Mouse (Mus musculus) cerebellum, adult 2 months (tissue): ENCODE results near the gene Btnl9.

Experiments used
- CTCF ChIP-seq: fragments of 200-500 bp; IDR thresholded peaks from 2 replicates; pipeline ENCODE4 v1.5.1; 2011; ENCODE audit warnings: low read depth, mild to moderate bottlenecking, control low read depth, low read length, moderate library complexity, borderline replicate concordance; ENCODE audit not compliant: insufficient read depth
- POLR2A ChIP-seq: fragments of 200-500 bp; IDR thresholded peaks from 2 replicates; pipeline ENCODE4 v1.6.1; 2011; ENCODE audit warnings: low read length, control low read depth, borderline replicate concordance; ENCODE audit not compliant: insufficient read depth

DNA sequence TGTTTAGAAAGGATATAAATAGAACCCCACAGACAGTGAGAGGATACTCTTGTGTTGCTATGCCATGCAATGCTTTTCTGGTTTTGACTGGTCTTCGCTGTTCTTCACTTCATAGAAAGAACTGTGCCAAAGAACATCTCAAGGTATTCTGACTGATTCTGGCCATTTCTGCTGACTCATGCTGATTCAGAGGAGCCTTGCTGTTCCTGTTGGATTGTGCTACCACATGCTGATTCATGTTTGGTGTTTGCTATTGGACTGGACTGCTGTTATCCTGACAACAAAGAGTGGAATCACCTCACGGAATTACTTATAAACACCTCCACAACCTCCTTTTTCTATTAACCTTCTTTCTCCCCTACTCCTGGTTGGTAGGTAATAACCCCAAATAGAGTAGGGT, 62.8 kb downstream of the Btnl9 start:
- TF ChIP-seq CTCF (no peak), POLR2A (no peak)
